Mouse (Mus musculus): ENCODE data around the gene Meiob.
A peak's percentile ranks its signal among the peaks of the same experiment; 100 is the strongest.

Meiob gene

GRCm38 (mm10) chr17:24803952-24804951 lies at the start of gene Meiob:
Gene Meiob, plus strand, starts transcription at chr17:24804289.
- DNase-seq (ENCODE audit: low read depth, low spot score), result peak; percentile 86

DNA sequence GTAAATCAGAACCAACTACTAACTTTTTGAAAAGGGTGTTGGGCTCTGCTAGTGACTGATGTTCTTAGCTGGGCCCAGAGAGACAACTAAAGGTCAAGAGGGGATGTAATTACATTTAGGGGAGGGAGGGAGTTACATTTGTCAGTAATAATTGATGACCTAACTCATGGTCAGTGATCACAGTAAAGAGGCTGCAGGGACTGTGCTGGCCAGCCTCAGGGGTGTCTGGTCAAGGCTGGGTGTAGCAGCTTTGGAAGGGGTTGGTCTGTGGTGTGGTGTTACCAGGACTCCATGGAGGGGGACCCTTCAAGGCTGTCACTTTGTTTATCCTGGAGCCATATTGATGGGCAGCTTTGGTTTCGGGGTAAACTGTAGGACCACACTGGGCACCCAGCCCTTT lies 46.7 kb upstream of the Meiob start:
- DNase-seq (ENCODE audit: low read depth, low spot score), result no peak

- no peak for DNase-seq (ENCODE audit: low read depth, low spot score)
These were observed 43.0 kb upstream of the Meiob start for GRCm38 (mm10) chr17:24761121-24761520.

DNA sequence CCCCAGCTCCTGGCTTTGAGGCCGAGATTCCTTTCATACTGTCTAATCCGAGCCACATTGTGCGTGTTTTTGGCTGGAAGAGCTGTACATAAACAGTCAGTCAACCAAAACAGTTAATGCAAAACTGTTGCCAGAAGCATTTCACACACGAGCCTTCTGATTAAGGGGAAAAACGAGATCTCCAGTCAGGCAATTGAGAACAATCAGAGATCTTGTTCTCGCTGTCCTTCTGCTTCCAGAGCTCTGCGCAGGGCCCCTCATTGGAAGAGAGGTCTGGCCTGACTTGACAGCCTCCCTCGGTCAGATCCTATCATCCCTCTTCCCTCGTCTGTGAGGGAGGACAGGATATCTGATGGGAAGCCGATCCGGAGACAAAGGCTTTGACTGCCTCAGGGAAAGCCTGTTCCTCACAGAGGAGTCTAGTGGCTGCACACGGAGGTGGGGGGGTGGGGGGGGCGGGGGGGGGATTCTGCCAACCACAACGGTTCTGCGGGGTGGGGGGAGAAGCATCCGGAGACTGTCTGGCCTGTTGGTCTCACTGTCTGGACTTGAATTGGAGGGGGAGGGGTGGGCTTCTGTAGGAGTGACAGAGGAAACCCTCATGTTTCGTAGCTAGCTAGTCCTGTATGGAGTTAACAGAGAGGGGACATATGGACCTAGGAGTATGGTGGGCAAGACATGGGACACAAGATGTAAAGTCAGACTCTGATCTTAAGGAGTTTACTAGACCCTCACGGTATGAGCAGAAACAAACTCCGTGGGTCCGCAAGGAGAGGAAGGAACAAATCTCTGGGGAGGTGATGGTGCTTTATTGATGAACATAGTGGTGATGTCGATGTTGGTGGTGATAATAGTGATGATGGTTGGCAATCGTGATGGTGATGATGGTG lies 38.8 kb upstream of the Meiob start:
- no peak for DNase-seq (ENCODE audit: low read depth, low spot score)

DNA sequence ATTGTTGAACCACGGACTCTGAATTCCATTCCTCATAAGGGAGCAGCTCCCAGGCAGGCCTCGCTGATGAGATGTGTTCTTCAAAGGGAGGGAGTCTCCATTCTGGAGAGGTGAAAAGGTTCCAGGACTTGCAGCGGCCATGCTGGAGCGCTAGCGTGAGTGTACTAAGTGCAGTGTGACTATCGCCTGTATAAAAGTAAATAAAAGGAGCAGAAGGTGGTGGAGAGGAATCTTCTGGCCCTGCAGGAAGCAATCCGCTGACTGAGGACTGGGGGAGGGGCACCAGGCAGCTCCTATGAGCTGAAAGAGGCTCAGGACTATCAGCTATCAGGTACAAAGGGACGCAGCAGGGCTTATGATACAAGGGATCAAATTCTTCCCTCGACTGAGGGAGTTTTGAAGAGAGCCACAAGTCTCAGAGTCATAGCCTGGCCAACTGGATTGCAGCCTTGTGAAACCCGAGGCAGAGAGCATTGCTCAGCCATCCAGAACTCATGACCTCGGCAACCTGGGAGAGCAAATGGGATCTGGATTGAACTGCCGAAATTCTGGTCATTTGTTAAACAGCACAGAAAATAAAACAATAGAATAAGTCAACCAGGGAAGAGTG lies 37.7 kb upstream of the Meiob start:
- DNase-seq (ENCODE audit: low read depth, low spot score), result peak; percentile 37

DNA sequence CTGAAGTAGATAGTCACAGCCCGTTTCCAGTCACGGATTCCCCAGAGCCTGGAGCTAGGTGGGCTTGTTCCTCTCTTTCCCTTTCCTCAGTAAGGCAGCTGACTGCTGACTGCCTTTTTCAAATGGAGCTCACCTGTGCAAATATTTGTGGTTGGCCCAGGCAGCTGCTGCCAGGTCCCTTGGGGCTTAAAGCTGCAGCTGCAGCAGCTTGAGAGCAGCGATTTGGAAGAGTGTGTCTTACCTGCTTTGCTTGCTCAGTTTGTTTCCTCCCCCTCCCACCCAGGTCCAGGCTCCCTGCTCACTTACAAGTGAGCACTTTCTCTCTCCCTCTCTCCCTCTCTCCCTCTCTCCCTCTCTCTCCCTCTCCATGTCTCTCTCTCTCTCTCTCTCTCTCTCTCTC lies 34.9 kb upstream of the Meiob start:
- no peak for DNase-seq (ENCODE audit: low read depth, low spot score)

DNA sequence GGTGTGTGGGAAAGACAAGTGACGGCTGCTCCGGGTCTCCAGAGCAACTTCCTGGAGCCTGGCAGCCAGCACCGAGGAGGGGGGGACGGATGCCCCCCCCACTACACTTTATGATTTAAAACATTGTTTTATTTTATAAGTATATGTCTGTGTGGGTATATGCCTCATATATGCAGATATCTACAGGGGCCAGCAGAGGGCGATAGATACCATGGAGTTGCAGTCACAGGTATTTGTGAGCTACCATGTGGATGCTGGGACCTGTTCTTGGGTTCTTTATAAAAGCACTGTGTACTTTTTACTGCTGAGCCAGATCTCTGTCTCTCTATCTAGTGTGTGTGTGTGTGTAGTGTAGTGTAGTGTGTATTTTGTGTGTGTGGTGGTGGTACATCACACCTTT lies 30.8 kb upstream of the Meiob start:
- peak; percentile 77 for DNase-seq (ENCODE audit: low read depth, low spot score)

DNA sequence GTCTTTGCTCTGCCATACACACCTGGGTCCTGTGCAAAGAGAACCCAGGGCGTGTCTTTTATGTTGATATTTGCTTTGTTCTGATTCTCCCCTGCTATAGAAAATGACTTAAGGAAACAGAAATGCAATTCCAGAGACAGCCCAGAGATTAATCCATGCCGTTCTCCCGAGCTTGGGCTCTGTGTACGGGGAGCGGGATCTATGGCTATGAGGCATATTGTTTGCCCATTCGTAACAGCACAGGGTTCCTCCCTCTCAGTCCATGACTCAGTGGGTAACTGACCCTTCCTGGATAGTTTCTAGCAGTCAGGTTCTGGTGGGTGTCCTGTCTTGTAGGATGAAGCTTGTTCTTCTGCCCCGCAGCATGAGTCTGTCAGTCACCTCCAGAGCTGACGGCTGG lies 28.9 kb upstream of the Meiob start:
- no peak for DNase-seq (ENCODE audit: low read depth, low spot score)

- DNase-seq (ENCODE audit: low read depth, low spot score), result no peak
These were observed 27.0 kb upstream of the Meiob start for GRCm38 (mm10) chr17:24777073-24777472.

DNA sequence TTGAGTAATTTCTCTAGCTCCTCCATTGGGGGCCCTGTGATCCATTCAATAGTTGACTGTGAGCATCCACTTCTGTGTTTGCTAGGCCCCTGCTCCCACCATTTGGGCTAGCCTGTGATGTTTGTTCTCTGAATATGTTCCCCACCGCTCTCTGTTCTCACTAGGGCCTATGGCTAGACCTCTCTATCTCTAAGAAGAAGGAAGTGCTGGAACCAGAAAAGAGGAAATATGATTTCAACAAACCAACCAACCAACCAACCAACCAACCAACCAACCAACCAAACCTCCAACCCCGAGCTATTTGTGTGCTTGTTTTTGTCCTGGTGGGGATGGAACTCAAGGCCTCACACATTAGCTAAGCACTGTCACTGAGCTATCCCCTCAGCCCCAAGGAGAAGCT lies 23.3 kb upstream of the Meiob start:
- no peak for DNase-seq (ENCODE audit: low read depth, low spot score)

GRCm38 (mm10) chr17:24792190-24792589 lies 11.9 kb upstream of the Meiob start:
- no peak for DNase-seq (ENCODE audit: low read depth, low spot score)

DNA sequence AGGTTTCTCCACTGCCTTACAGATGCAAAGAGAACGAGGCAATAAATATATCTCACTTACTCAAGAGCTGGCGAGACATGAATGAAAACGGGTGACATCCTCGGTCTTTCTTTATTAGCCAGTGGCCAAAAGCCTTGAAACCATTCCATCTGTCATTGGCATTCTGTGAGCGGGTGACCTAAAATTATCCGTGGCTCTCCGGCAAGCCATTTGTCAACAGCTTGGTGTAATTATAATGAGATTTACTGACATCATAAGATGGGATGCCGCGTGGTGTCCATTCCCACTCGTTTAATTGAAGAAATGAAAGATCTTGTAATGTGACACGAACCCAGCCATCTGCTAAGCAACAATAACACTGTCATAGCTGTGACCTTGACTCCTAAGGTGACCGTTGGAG lies 9.3 kb upstream of the Meiob start:
- no peak for DNase-seq (ENCODE audit: low read depth, low spot score)

DNA sequence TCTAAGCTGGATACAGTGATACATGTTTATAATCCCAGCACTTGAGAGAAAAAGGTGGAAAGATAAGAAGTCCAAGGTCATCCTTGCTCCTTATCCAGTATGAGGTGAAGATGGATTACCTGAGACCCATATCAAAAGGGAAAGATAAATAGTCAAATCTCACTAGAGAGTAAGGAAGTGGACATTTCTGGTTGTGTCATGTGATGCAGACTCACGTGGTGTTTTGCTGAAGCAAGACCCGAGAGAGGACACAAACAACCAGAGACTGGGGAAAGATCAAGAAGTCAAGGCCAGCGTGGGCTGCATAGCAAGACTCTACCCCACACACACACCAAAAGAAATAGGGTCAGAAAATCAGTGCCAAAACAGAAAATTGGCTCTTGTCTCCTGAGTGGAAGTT lies 7.1 kb upstream of the Meiob start:
- no peak for DNase-seq (ENCODE audit: low read depth, low spot score)

DNA sequence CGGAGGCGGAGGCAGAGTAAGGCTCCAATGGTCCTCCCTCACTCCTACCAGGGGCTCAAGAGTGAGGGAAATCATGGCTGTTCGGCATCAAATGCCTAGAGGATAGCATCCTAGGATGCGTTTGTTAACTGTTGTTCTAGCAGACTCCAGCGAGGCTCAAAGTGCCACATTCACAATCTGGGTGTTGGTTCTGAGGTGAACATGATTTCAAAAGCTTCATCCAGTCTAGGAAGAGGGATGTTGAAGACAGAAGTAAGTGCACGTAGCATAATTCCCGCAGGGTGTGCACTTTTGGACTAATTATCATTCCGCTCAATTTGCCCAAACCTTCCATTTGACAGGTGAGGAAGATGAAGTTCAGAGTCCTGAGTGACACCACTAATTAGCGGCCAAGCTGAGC lies 5.9 kb upstream of the Meiob start:
- DNase-seq (ENCODE audit: low read depth, low spot score), result no peak

DNA sequence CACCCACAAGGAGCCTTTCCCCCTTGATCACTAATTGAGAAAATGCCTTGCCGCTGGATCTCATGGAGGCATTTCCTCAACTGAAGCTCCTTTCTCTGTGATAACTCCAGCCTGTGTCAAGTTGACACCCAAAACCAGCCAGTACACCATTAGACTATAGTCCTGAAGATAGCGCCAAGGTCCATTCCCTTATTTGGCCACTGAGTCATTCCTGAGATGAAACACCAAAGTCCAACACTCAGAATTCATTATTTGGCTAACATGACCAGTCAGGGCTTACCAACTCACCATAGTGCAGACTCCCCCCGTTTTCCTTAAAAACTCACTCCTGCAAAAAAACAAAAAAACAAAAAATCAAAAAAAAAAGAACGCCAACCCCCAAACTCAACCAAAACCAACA lies 4.6 kb upstream of the Meiob start:
- DNase-seq (ENCODE audit: low read depth, low spot score), result no peak

DNA sequence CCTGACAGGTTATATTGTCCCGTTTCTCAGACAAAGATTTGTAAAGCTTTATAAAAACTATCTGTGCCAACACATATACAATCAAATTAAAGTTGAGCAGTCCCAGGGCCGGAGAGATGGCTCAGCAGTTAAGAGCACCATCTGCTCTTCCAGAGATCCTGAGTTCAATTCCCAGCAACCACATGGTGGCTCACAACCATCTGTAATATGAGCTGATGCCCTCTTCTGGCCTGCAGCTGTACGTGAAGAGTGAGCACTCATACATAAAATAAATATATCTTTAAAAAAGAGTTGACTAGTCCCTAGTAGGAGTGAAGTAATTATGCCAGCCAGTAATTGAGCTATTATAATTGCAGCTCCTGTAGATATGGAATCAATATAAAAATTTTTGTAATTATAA lies 3.6 kb upstream of the Meiob start:
- DNase-seq (ENCODE audit: low read depth, low spot score), result no peak

DNA sequence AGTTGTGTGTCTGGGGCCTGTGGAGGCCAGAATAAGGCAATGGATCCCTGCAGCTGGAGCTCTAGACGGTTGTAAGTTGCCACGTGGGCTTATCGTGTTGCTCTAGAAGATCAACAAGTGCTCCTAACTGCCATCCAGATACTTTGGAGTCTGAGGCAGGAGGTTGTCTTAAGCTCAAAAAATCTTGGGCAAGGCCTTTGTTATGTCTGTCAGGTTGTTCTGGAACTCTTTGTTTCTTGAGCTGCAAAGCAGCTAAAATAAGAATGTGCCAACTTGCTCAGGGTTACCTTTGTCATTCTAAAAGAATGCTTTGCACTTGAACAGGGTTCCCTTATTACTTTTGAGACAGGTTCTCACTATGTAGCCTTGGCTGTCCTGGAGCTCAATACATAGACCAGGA lies 7.1 kb downstream of the Meiob start:
- DNase-seq (ENCODE audit: low read depth, low spot score), result peak; percentile 89

GRCm38 (mm10) chr17:24812215-24812614 lies 8.1 kb downstream of the Meiob start:
- no peak for DNase-seq (ENCODE audit: low read depth, low spot score)

DNA sequence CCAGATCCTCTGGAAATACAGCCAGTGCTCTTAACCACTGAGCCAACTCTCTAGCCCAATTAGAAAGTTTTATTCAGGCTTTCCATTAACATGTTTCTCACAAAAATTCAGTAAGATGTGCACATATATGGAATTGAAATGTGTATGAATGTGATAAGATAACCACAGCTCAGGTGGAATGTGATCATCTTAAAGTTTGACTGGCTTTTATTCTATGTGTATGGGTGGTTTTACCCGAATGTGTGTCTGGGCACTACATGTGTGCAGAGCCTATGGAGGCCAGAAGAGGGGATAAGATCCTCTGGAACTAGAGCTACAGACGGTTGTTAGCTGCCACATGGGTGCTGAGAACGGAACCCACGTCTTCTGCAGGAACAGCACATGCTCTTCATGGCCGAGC lies 11.2 kb downstream of the Meiob start:
- DNase-seq (ENCODE audit: low read depth, low spot score), result no peak

- DNase-seq (ENCODE audit: low read depth, low spot score), result no peak
These were observed 13.4 kb downstream of the Meiob start for GRCm38 (mm10) chr17:24817503-24817902.

- DNase-seq (ENCODE audit: low read depth, low spot score), result no peak
These were observed 14.1 kb downstream of the Meiob start for GRCm38 (mm10) chr17:24818172-24818571.

DNA sequence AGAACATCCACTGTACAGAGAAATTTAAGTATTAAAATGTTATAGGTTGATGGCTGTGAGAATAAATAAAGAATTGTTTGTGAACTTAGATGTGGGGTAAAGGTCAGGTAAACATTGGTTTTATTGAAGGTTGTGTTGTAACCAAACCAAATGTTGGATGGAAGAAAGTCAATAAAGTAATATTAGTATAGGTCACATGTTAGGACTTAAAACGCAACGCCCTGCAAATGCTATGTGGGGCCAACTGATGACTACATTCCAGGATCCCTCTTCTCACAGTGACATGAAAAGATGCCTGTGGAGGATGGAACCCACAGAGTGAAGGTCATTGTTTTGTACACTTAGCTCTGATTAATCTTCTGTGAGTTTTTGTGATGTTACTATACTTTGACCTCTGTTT lies 15.4 kb downstream of the Meiob start:
- no peak for DNase-seq (ENCODE audit: low read depth, low spot score)
